Mouse (Mus musculus) liver, embryonic 15.5 days (tissue): ENCODE results near the gene Apol6. TPM values are rescaled to one million over a fixed set of nuclear protein-coding genes. Genes with fewer than 3 reads are reported as not detected.

ENCODE experiments used
- ATAC-seq: fragments of 200-750 bp; cut with Nextera tagmentation; 2 replicates; pipeline ENCODE4 v1.8.0; 2017; ENCODE audit warnings: moderate number of reproducible peaks, mild to moderate bottlenecking, moderate library complexity; ENCODE audit not compliant: insufficient read depth
- H3K27ac ChIP-seq: fragments of 300-500 bp; sonication (generic); replicated peaks from 2 replicates; pipeline ENCODE4 v1.5.1; 2015; ENCODE audit warnings: mild to moderate bottlenecking, inconsistent platforms
- H3K27me3 ChIP-seq: fragments of 300-500 bp; sonication (generic); 2 replicates; pipeline ENCODE4 v1.6.1; 2015; ENCODE audit warnings: mild to moderate bottlenecking, inconsistent platforms
- H3K36me3 ChIP-seq: fragments of 300-500 bp; sonication (generic); replicated peaks from 2 replicates; pipeline ENCODE4 v1.6.1; 2015; ENCODE audit warnings: moderate library complexity, mild to moderate bottlenecking, inconsistent platforms
- H3K4me1 ChIP-seq: fragments of 300-500 bp; sonication (generic); replicated peaks from 2 replicates; pipeline ENCODE4 v1.6.1; 2015; ENCODE audit warnings: inconsistent platforms
- H3K4me2 ChIP-seq: fragments of 300-500 bp; sonication (generic); 2 replicates; pipeline ENCODE4 v1.6.1; 2015; ENCODE audit warnings: moderate library complexity, mild to moderate bottlenecking, inconsistent platforms
- H3K4me3 ChIP-seq: fragments of 300-500 bp; sonication (generic); replicated peaks from 2 replicates; pipeline ENCODE4 v1.5.1; 2015; ENCODE audit warnings: mild to moderate bottlenecking, inconsistent platforms
- H3K9ac ChIP-seq: fragments of 300-500 bp; sonication (generic); 2 replicates; pipeline ENCODE4 v1.6.1; 2015; ENCODE audit warnings: moderate library complexity, mild to moderate bottlenecking, inconsistent platforms
- H3K9me3 ChIP-seq: fragments of 300-500 bp; sonication (generic); replicated peaks from 2 replicates; pipeline ENCODE4 v1.6.1; 2016; ENCODE audit warnings: inconsistent platforms
- WGBS: fragments of 180-500 bp; shearing (Covaris S2); methylation state at CpG from one replicate; pipeline ENCODE4 v1.1.7; 2015; ENCODE audit warnings: mixed read lengths; ENCODE audit not compliant: insufficient replicate concordance; 5-methylcytosine and 5-hydroxymethylcytosine counted together
- polyA plus RNA-seq: library from polyadenylated mRNA; unstranded; fragments of >200 nt; fragmentation: Nextera tagmentation; extraction: Ambion mirVana; gene quantifications from 2 replicates; pipeline ENCODE4 v1.2.1, GENCODE M21; 2015

Gene Apol6
- polyA plus RNA-seq: 0.13 and 0.15 TPM in 2 replicates

- Histone ChIP-seq H3K9ac (no peak within 1 kb of the TSS), H3K27ac (no peak within 1 kb of the TSS), H3K9me3 (no peaks in the 10 kb centered on the region), H3K4me2 (no peak within 1 kb of the TSS; the same call in 1 of the 2 replicates), H3K27me3 (peaks cover 11% of the 10 kb centered on the region; the same call in 1 of the 2 replicates), H3K4me1 (no peaks in the 10 kb centered on the region), H3K36me3 (no peaks in the 10 kb centered on the region), H3K4me3 (no peak within 1 kb of the TSS)
- 66% methylated on average over 12 of the region's 12 CpGs for WGBS
- no peak for ATAC-seq
These were observed at the start of gene Apol6 for GRCm38 (mm10) chr15:77044597-77045320. Gene Apol6 (plus strand): TSS chr15:77044729.

- no peak overlapping the region for H3K9ac ChIP-seq
- WGBS: 49% methylated on average over 2 of the region's 2 CpGs
- no peaks in the 10 kb centered on the region for H3K36me3 ChIP-seq
- no peak overlapping the region for H3K4me2 ChIP-seq
- no peaks in the 10 kb centered on the region for H3K4me1 ChIP-seq
- H3K27me3 ChIP-seq: peaks cover 11% of the 10 kb centered on the region; the same call in 1 of the 2 replicates
- no peak for ATAC-seq
- H3K27ac ChIP-seq: no peak overlapping the region
- no peak overlapping the region for H3K4me3 ChIP-seq
- H3K9me3 ChIP-seq: no peaks in the 10 kb centered on the region
These were observed 46.5 kb upstream of the Apol6 start for GRCm38 (mm10) chr15:76998048-76998447.

DNA sequence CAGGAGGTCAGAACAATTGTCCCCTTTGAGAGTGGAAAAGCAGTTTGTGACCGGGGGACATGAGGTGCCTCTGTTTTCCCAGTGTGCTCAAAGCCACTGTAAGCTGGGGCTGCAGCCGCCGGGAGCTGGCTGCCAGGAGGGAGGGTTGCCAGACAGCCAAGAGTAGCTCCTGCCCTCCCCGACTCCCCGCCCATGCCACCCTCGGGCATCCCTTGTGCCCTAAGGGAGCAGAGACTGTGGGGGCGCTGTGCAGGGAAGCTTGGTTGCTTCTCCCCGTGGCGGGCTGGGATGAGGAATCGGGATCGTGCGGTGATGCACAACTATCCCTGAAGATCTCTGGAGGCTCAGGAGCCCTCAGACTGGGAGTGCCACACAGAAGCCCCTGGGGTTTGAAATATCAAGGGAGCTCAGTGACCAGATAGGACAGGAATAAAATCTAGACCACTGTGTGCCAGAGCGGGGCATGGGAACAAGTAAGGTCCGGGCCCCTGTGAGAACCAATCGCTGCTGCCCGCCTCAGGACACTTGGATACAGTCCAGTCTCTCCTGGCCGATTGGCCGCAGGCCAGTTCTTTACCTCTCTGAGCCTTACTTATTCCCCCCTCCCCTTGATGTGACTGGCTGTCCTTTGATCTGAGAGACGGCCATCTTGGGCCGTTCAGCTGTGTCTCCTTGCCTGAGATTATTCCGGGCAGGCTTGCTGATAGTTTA, 45.5 kb upstream of the Apol6 start:
- H3K27me3 ChIP-seq: peaks cover 11% of the 10 kb centered on the region; the same call in 1 of the 2 replicates
- H3K4me1 ChIP-seq: no peaks in the 10 kb centered on the region
- ATAC-seq: no peak
- no peaks in the 10 kb centered on the region for H3K9me3 ChIP-seq
- H3K9ac ChIP-seq: no peak overlapping the region
- 48% methylated on average over 21 of the region's 21 CpGs for WGBS
- H3K4me3 ChIP-seq: no peak overlapping the region
- H3K36me3 ChIP-seq: no peaks in the 10 kb centered on the region
- no peak overlapping the region for H3K4me2 ChIP-seq
- no peak overlapping the region for H3K27ac ChIP-seq

DNA sequence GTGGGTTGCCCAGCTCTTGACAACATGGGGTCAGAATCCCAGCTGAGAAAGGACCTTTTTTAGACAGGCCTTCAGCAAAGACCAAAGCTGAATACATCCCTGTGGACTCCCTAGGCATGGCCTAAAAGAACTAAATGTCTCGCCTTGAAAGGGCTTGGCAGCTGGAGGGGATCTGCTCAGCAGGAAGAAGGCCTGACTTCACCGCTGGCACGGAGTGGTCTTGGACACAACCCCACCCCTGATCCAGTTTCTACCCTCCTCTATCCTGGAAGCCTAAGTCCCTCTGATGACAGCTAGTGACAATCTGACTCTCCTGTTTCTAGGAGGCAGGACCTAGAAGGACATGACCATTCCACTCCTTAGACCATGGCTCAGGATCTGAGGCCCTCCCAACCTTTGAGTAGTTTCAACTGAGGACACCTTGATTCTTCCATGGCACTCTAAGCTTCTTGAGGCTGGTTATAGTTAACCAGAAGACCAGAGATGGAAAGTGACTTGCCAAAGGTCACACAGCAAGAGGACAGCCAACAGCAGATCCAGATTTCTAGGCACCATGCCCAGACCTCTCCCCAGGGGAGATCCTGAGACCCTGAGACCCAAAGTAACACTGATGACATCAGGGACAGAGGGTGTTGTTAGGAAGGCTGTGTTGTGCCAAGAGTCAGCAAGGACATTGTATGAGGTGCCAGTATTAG, 41.2 kb upstream of the Apol6 start:
- H3K27me3 ChIP-seq: peaks cover 11% of the 10 kb centered on the region; the same call in 1 of the 2 replicates
- H3K4me2 ChIP-seq: no peak overlapping the region
- H3K4me3 ChIP-seq: no peak overlapping the region
- H3K9ac ChIP-seq: no peak overlapping the region
- no peaks in the 10 kb centered on the region for H3K9me3 ChIP-seq
- 62% methylated on average over 3 of the region's 3 CpGs for WGBS
- ATAC-seq: no peak
- no peaks in the 10 kb centered on the region for H3K36me3 ChIP-seq
- no peak overlapping the region for H3K27ac ChIP-seq
- H3K4me1 ChIP-seq: no peaks in the 10 kb centered on the region

GRCm38 (mm10) chr15:77003868-77004215, 40.7 kb upstream of the Apol6 start:
- Histone ChIP-seq H3K4me2 (no peak overlapping the region), H3K9ac (no peak overlapping the region), H3K4me3 (no peak overlapping the region), H3K36me3 (no peaks in the 10 kb centered on the region), H3K4me1 (no peaks in the 10 kb centered on the region), H3K9me3 (no peaks in the 10 kb centered on the region), H3K27ac (no peak overlapping the region), H3K27me3 (peaks cover 7% of the 10 kb centered on the region; the same call in 1 of the 2 replicates)
- 12% methylated on average over 3 of the region's 3 CpGs for WGBS
- ATAC-seq: no peak

- Histone ChIP-seq H3K27ac (no peak overlapping the region), H3K4me3 (no peak overlapping the region), H3K36me3 (no peaks in the 10 kb centered on the region), H3K9me3 (no peaks in the 10 kb centered on the region), H3K9ac (no peak overlapping the region), H3K4me2 (no peak overlapping the region), H3K4me1 (no peaks in the 10 kb centered on the region), H3K27me3 (no peaks in the 10 kb centered on the region; the same call in 1 of the 2 replicates)
- ATAC-seq: no peak
- WGBS: 68% methylated on average over 6 of the region's 6 CpGs
These were observed 35.7 kb upstream of the Apol6 start for GRCm38 (mm10) chr15:77008851-77009250.

- no peak overlapping the region for H3K27ac ChIP-seq
- H3K9me3 ChIP-seq: no peaks in the 10 kb centered on the region
- H3K4me1 ChIP-seq: no peaks in the 10 kb centered on the region
- no peak overlapping the region for H3K9ac ChIP-seq
- no peaks in the 10 kb centered on the region for H3K36me3 ChIP-seq
- no peaks in the 10 kb centered on the region; the same call in 1 of the 2 replicates for H3K27me3 ChIP-seq
- no peak overlapping the region for H3K4me2 ChIP-seq
- 38% methylated on average over 15 of the region's 15 CpGs for WGBS
- no peak overlapping the region for H3K4me3 ChIP-seq
- no peak for ATAC-seq
These were observed 30.7 kb upstream of the Apol6 start for GRCm38 (mm10) chr15:77013753-77014241.

DNA sequence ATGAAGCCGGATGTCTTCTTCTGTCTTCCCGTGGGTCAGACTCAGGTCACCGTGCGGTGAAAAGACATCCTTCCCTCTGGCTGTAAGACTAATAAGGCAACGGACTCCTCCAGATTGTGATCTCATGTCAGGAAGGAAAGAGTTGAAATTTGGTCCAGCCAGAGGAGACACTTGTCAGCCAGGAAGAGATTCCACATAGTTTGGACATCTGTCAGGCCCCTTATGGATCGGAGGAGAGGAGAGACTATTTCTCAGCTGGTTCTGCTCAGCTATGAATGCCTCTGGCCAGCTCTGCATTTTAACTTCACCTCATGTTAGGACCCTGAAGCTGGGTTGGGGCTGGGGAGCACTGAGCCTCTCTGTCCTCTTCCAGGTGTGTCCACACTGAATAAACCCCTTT, 30.1 kb upstream of the Apol6 start:
- H3K9ac ChIP-seq: no peak overlapping the region
- 63% methylated on average over 6 of the region's 6 CpGs for WGBS
- ATAC-seq: no peak
- no peak overlapping the region for H3K27ac ChIP-seq
- no peaks in the 10 kb centered on the region for H3K4me1 ChIP-seq
- no peak overlapping the region for H3K4me2 ChIP-seq
- no peaks in the 10 kb centered on the region for H3K36me3 ChIP-seq
- H3K4me3 ChIP-seq: no peak overlapping the region
- no peaks in the 10 kb centered on the region; the same call in 1 of the 2 replicates for H3K27me3 ChIP-seq
- no peaks in the 10 kb centered on the region for H3K9me3 ChIP-seq

DNA sequence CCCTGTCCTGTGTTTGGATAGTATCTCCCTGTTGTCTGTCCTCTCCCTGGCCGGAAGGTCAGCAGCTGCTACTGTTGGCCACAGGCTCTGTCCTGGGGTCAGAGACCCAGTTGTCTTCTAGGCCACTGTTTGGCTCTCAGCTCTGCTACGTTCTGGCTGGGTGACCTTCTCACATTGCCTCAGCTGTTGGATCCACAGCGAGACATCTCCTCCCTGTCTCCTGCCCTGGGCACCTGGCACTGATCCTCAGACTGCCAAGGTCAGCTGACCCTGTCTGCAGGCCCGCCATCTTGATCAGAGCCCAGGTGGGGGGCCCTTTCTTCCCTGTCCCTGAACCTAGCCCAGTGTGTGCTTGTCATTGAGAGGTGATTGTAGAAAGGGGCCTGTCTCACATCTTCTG, 29.5 kb upstream of the Apol6 start:
- Histone ChIP-seq H3K4me1 (no peaks in the 10 kb centered on the region), H3K9ac (no peak overlapping the region), H3K9me3 (no peaks in the 10 kb centered on the region), H3K27ac (no peak overlapping the region), H3K27me3 (no peaks in the 10 kb centered on the region; the same call in 1 of the 2 replicates), H3K36me3 (no peaks in the 10 kb centered on the region), H3K4me3 (no peak overlapping the region), H3K4me2 (no peak overlapping the region)
- no peak for ATAC-seq
- WGBS: 50% methylated on average over 4 of the region's 4 CpGs

GRCm38 (mm10) chr15:77016509-77016908, 28.0 kb upstream of the Apol6 start:
- Histone ChIP-seq H3K27ac (no peak overlapping the region), H3K4me2 (no peak overlapping the region), H3K9me3 (no peaks in the 10 kb centered on the region), H3K36me3 (no peaks in the 10 kb centered on the region), H3K9ac (no peak overlapping the region), H3K27me3 (no peaks in the 10 kb centered on the region; the same call in 1 of the 2 replicates), H3K4me3 (no peak overlapping the region), H3K4me1 (no peaks in the 10 kb centered on the region)
- no peak for ATAC-seq
- 76% methylated on average over 6 of the region's 6 CpGs for WGBS

DNA sequence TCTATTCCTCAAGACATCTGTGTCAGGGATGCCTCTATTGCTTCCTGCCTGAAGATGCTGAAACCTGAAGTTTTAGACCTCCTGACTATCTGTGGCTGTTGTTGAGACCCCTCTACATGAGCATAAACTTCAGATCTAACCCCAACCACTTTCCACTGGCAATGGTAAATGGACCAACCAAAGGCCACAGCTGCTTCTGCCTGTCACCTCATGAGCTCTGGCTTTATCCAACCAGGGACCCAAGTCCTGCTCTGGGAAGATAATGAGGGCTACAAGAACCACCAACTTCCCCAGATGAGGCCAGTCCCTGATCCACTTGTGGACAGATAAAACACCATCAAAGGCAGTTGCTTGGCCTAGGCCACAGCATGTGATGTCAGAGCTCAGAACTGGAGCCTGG, 26.6 kb upstream of the Apol6 start:
- Histone ChIP-seq H3K9ac (no peak overlapping the region), H3K27ac (no peak overlapping the region), H3K4me2 (no peak overlapping the region), H3K27me3 (no peaks in the 10 kb centered on the region; the same call in 1 of the 2 replicates), H3K9me3 (no peaks in the 10 kb centered on the region), H3K36me3 (no peaks in the 10 kb centered on the region), H3K4me1 (no peaks in the 10 kb centered on the region), H3K4me3 (no peak overlapping the region)
- ATAC-seq: no peak
